Mouse (Mus musculus): ENCODE results near the gene Susd1.

The Susd1 gene

DNA sequence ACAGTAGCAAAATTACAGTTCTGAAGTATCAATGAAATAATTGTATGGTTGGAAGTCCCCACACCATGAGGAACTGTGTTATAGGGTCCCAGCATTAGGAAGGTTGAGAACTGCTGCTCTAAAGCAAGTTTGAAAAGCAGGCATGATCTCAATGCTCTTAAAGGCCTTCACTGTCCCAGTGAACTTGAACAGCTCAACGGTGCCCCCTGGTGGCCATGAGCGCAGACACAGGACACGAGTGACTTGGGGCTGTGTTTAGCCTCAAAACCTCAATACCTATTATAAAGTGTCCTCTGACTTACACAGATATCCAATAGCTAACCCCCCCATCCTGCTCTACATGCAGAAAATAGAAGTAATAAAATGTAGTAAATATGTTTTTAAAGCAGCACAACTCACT is 97.7 kb downstream of the Susd1 start:
- peak; percentile 87 to 94 for DNase-seq (ENCODE audit: low spot score in 2 of 2)

GRCm38 (mm10) chr4:59340046-59340445 is 98.4 kb downstream of the Susd1 start:
- DNase-seq (ENCODE audit: low spot score in 2 of 2) = peak in 1 of 2 experiments; percentile 12

DNA sequence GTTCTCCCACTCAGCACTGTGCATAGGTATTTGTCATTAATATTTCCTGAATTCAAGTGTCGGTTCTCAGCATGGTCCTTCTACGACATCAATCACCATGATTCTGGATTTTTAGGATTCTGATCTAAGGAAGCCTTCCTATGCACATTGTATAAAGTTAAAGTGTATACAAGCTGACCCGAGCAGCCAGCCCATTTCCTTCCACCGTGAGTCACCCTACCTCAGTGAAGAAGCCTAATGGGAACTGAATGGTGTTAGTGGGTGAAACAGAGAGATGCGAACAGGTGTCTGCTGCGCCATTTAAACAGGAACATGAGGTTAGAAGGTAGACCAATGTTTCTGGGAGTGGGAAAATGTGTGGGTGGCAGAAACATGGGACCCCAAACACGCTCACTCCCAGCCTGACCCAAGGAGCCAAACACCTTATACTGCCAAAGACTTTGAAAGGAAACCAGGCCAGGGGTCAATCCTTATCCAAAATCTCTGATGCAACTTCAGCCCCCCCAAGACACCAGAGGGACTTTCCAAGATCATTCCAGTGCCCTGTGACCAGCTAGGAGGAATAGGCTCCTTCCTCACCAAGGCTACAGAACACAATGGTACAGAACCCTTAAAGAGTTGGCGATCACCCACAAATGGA is 99.4 kb downstream of the Susd1 start:
- peak in 1 of 2 experiments; percentile 15 for DNase-seq (ENCODE audit: low spot score in 2 of 2)

DNA sequence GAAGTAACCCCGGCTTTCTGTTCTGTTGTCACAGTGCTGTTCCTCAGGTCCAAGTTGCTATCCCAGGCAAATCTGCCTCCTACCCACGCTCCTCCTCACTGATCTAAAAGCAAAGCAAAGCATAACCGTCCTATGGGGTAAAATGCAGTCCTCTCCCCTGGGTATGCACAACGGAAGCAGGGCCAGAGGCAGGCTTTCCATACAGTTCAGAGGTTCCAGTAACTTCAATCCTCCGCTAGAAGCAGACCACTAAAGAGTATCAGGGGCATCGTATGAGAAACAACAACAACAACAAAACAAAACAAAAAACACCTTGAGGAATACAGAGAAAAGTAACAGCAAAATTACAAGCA is 100.9 kb downstream of the Susd1 start:
- DNase-seq (ENCODE audit: low spot score in 2 of 2) = peak in 1 of 2 experiments; percentile 28

DNA sequence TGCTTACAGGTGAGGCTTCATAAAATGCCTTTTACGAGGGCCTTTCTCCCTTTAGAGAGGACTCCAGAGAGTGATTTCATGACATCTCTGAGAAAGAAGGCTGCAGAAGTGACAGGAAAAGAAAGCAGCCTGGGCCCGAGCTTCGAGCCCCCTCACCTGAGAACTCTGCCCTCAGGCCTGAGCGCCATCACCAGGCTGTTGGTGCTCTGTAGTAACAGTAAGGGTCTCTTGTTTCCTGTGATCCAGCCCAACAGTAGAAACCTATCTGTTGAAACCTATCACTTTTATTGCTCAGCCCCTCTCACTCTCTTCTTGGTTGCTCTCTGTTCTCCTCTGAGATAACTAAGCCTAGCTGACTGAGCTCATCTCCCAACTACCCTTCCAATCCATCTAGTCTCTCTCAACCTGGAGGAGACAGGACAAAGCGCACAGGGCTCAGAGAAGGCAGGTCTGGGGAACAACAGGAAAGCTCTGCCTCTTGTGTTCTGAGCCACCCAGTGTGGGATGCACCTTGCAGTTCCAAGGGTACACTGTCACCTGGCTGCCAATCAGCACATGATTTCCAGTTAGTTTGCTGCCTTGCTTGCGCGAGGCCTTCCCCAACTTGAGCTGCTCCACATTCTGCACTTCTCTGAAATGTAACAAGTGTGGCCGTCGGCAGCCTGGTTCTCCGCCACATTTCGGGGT is 101.4 kb downstream of the Susd1 start:
- peak in 1 of 2 experiments; percentile 20 for DNase-seq (ENCODE audit: low spot score in 2 of 2)

- peak in 1 of 2 experiments; percentile 20 for DNase-seq (ENCODE audit: low spot score in 2 of 2)
Measured at GRCm38 (mm10) chr4:59336439-59336809, 102.0 kb downstream of the Susd1 start.

- DNase-seq (ENCODE audit: low spot score in 2 of 2) = peak; percentile 53 to 86
Measured at GRCm38 (mm10) chr4:59335616-59336438, 102.6 kb downstream of the Susd1 start.

- DNase-seq (ENCODE audit: low spot score in 2 of 2) = peak in 1 of 2 experiments; percentile 11
Measured at GRCm38 (mm10) chr4:59335101-59335500, 103.3 kb downstream of the Susd1 start.

DNA sequence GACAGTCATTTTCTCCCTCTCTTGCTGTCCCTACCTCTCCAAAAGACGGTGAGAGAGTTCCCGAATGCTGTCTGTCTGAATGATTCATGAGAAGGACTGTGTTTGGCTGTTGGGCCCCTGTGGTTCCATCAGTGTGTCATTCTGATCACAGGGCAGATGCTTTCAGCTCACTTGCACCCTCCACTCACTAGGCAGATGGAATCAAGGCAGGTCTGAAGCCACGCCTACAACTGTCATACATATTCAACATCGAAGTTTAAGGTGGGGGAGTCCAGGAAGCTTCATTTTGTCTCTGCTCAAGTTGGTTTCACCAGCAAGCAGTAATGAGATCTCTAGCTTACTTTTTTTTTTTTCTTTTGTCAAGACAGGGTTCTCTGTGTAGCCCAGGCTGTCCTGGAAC is 104.2 kb downstream of the Susd1 start:
- DNase-seq (ENCODE audit: low spot score in 2 of 2) = peak in 1 of 2 experiments; percentile 15

GRCm38 (mm10) chr4:59333424-59333895 is 105.0 kb downstream of the Susd1 start:
- DNase-seq (ENCODE audit: low spot score in 2 of 2) = no peak

DNA sequence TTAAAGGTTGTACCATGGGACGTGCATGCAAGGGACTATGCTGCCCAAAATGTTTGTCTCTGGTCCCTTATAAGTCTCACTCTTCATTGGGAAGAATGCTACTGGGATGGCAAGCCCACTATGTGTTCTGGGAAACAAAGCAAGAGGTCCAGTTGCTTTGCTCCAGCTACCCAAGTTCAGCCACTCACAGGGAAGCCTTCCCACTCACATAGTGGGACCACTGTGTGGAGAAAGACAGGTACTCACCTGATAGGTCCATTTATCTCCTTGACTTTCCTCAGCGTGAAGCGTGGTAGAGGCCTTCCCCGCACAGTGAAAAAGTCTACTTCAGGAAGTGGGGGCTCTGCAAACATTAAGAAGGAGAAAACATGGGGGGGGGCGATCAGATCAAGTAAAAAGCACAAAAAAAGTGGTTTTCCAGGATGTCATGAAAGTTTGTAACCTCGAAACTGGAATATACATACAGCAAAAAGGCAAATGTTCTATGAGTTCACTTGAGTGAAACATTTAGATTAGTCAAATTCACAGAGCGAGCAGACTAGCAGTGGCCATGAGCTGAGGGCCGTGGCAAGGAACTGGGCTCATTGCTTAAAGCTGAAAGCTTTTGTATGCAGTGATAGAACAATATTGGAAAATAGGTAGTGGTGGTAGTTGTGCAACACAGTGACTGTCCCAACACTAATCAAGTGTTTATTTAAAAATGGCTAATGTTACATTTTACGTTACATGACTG is 105.6 kb downstream of the Susd1 start:
- DNase-seq (ENCODE audit: low spot score in 2 of 2) = no peak

DNA sequence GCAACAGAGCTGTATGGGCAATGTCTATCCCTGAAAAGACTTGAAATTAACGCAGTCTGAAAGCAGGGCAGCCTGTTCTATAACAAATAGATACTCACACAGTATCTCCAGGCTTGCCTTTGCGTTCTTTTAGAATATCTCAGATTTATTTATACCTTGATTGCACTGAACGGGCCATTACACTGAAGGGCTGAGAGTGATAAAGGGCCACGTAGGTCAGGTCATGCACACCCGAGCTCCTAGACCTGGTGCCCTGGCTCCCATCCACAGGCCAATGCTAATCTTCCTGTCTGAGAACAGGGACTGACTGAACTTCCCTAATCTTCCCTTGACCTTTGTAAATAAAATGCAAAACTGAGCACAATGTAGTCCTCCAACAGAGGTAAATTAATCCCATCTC is 106.3 kb downstream of the Susd1 start:
- no peak for DNase-seq (ENCODE audit: low spot score in 2 of 2)

DNA sequence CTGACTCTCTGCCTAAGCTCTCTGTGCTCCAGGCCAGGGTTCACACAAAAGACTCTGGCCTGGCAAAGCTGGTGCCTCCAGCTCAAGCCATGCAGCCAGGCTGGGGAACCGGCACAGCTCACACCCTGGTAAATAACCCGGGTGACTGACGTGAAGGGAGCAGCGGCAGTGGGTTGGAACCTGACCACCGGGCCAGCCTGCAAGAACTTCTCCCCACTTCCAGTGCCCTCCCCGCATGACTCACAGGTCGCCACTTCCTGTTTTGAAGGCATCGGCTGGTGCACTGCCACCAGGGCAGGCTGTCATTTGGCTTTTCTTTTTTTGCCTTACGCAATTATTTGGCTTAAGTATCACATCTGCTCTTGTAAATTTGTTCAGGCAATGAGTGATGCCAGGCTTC is 106.8 kb downstream of the Susd1 start:
- DNase-seq (ENCODE audit: low spot score in 2 of 2) = peak; percentile 54 to 84

- no peak for DNase-seq (ENCODE audit: low spot score in 2 of 2)
Measured at GRCm38 (mm10) chr4:59330961-59331604, 107.3 kb downstream of the Susd1 start.

- no peak for DNase-seq (ENCODE audit: low spot score in 2 of 2)
Measured at GRCm38 (mm10) chr4:59329461-59330304, 108.8 kb downstream of the Susd1 start.

- DNase-seq (ENCODE audit: low spot score in 2 of 2) = no peak
Measured at GRCm38 (mm10) chr4:59328821-59329220, 109.6 kb downstream of the Susd1 start.

DNA sequence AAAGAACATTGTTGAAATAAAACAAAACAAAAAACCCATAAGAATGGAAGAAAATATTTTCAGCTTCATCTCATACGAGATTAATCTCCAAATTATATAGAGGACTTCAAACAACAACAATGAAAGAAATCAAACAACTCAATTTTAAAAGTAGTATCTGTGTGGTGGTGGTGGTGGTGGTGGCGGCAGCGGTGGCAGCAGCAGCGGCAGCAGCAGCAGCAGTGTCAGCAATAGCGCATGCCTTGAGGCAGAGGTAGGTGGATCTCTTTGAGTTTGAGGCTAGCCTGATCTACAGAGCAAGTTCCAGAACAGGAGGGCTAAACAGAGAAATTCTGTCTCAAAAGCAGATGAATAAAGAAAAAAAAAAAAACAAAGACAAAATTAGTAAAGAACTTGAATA is 110.4 kb downstream of the Susd1 start:
- no peak for DNase-seq (ENCODE audit: low spot score in 2 of 2)

GRCm38 (mm10) chr4:59326031-59326760 is 112.2 kb downstream of the Susd1 start:
- DNase-seq (ENCODE audit: low spot score in 2 of 2) = peak in 1 of 2 experiments; percentile 2

GRCm38 (mm10) chr4:59324317-59324716 is 114.1 kb downstream of the Susd1 start:
- peak in 1 of 2 experiments; percentile 3 for DNase-seq (ENCODE audit: low spot score in 2 of 2)

DNA sequence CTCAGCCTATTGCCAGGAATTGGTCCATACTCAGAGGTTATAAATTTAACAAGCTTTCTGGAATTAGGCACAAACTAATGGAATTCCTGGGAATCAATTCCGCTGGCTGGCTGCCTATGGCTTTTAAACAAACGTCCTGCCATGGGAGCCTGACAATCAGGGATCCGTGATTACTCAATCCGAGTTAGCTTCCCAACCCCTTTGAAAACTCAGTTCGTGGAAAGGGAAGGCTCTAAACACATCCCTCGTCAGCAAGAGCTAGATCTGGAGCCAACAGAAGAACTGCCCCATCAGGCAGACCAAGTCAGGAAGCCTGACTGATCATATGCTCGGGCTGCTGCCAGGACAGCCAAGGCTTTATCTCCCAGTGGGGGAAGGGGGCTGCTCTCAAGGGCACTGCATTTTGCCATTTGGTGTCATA is 115.2 kb downstream of the Susd1 start:
- no peak for DNase-seq (ENCODE audit: low spot score in 2 of 2)

All from spleen, postnatal 10 days (tissue).